Mouse (Mus musculus): ENCODE measurements at regions not wholly inside any gene's neighbourhood (a gene's known extent, or its start where the extent isn't known, plus 50 kb on each side); places are given as distances from the start of the nearest gene placed in this dataset.

DNA sequence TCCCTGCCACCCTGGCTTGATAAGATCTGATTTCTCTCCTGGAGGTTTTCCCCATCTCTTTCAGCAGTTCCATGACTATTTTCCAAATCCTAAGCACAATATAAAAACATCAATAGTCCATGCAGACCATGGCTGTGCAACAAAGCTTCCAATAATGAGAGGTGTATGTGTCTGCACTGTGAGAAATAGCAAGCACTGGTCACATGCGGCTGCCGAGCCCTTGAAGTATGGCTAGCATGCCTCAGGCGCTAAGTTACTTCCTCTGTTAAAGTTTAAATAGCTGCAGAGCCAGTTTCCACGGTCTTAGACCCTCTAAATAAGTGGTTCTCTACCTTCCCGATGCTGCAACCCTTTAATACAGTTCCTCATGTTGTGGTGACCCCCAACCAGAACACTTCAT is 306.6 kb downstream of the Bbx start:
- Histone ChIP-seq H3K27ac (ENCODE audit: insufficient read depth, low read depth, low read length) (no peak overlapping the region), H3K36me3 (ENCODE audit: control insufficient read depth, insufficient read depth, low read length) (no peaks in the 10 kb centered on the region), H3K4me1 (ENCODE audit: control insufficient read depth, insufficient read depth, insufficient read length, low read length) (no peaks in the 10 kb centered on the region), H3K4me3 (ENCODE audit: low read depth, low read length) (no peak overlapping the region), H3K27me3 (ENCODE audit: control insufficient read depth, insufficient read depth, low read length) (no peaks in the 10 kb centered on the region)
- WGBS: 37% methylated on average over 5 of the region's 5 CpGs
- TF ChIP-seq POLR2A (IDR thresholded peaks at IDR 0.05; ENCODE audit: low read depth, low read length): no peak
- no peak for TF ChIP-seq CTCF (IDR thresholded peaks at IDR 0.05; ENCODE audit: extremely low read depth, insufficient read length, insufficient replicate concordance, low read depth, low read length)

DNA sequence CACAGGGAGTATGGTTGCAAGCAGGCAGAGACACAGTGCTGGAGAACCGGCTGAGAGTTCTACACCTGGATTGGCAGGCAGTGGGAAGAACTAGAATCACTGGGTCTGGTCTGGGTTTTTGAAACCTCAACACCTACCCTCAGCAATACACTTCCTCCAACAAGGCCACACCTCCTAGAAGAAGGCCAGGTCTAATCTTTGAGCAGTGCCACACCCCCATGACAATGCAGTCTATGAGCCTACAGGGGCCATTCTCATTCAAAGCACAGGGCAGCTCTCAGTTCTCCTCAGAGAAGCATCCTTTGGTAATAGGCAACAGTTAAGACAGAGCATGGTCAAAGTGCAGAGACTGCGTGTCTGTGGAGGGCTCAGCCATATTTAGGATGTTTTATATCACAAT is 300.8 kb downstream of the Bbx start:
- 89% methylated on average over 2 of the region's 2 CpGs for WGBS
- no peaks in the 10 kb centered on the region for H3K27me3 ChIP-seq (ENCODE audit: control insufficient read depth, insufficient read depth, low read length)
- H3K36me3 ChIP-seq (ENCODE audit: control insufficient read depth, insufficient read depth, low read length): no peaks in the 10 kb centered on the region
- no peak overlapping the region for H3K27ac ChIP-seq (ENCODE audit: insufficient read depth, low read depth, low read length)
- H3K4me3 ChIP-seq (ENCODE audit: low read depth, low read length): no peak overlapping the region
- H3K4me1 ChIP-seq (ENCODE audit: control insufficient read depth, insufficient read depth, insufficient read length, low read length): no peaks in the 10 kb centered on the region
- TF ChIP-seq CTCF (IDR thresholded peaks at IDR 0.05; ENCODE audit: extremely low read depth, insufficient read length, insufficient replicate concordance, low read depth, low read length): no peak
- no peak for TF ChIP-seq POLR2A (IDR thresholded peaks at IDR 0.05; ENCODE audit: low read depth, low read length)
